Mouse (Mus musculus) cerebellum, postnatal 4 days (tissue): Measurements from ENCODE around the gene Ror1.

Experiments used
- DNase-seq, 2 experiments: peaks; one replicate each; pipeline ENCODE4 v3.0.0; 2022; ENCODE audit warnings: low spot score in 2 of 2, mixed read lengths in 1 of 2

Gene Ror1

DNA sequence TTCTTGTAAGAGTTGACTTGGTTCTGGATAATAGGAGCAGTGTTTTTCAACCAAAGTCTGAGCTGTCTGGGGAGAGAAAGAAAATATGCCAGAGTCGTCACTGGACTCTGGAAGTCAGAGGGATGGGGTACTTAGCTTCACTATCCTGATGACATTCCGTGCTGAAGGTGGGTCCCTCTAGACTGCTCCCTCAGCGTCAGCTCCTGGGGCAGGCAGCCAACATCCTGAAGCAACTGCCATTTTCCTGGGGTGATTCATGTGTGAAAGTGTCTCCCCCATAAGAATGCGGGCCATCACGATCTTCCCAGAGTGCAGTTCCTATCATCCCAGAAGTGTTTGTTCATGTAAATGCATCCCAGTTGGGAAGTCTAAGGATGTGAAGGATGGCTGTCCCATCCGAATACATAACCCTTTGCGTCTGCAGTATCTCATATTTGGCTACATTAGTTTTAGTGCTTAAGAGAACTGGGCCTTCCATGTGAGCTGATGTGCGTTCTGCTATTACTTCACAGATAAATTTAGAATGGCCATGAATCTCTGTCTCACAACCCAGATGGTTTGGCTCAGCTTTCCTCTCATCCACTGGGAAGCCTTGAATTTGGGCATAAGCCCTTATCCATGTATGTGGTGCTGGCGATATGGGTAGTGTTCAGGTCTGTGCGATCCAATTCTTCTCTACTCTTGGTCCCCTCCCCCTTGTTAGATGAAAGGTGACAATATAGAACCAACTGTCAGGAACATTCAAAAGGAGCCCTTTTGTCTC lies 216.4 kb downstream of the Ror1 start:
- DNase-seq = no peak

DNA sequence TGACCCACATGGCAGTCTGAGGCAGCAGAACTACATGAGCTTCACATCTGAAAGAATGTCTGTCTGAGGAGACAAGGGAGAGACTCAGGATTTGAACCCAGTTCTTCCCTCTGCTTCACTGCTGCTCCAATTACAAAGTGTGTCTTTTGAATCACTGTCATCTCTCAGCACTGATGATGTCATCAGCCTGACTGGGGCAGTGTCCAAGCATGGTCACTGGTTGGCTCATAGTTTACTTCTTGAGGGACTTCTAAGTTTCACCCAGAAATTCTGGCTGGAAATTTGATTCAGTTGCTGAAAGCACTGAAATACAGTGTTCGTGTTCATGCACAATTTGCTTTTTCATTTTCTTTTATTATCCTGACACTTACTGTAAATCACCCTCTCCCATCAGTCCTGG lies 219.5 kb downstream of the Ror1 start:
- no peak for DNase-seq

DNA sequence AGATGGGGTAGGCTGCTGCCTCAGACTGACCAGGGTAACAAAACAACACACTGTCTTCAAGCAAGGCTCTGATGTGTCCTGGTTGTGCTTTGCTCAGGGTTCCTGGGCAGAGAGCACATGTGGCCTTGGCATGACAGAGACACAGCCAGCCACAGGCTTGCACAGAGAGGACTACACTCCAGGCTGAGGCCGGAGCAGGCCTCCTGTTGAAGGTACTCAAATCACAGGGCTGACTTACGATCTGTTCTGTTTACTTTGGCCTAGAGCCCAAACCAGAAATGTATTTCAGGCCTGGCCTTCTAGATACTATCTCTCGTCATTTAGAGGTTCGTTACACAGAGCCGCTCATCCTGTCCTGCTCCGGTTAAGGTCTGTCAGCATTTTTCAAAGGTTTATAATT lies 226.2 kb downstream of the Ror1 start:
- DNase-seq = no peak

DNA sequence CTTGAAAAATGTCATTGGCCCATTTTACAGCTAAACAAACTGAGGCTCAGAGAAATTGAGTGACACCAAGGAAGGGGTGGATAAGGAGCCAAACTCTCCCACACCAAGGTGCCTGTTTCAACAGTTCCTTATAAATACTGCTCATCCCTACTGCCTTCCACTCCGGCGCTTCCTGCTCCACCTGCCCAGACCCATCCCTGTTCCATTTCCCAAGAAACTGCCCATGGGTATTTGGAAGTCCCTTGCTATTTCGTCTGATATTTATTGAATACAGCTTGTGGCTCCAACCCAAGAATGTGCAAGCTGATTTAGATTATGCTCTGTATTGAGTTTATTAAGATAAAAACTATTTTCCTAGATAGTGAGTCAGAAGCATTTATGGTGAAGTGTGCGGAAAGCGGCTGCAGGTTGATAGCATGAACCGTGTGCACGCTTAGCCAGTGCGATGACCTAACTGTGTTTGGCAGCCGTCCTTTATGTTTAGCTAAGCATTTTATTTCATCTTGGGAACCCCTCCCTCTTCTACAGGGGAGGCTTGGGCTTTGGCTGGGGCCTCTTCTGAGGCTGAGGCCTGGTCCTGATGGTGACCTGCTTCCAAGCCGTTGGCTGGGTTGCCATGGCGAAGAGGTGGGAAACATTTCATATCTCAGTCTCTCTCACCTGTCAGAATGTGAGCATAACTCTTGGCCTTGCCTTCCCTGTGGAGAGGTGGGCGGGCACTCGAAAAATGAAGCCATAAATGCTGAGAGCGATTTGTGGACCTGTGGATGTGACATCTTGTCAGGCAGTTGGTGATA lies 229.3 kb downstream of the Ror1 start:
- DNase-seq = no peak

DNA sequence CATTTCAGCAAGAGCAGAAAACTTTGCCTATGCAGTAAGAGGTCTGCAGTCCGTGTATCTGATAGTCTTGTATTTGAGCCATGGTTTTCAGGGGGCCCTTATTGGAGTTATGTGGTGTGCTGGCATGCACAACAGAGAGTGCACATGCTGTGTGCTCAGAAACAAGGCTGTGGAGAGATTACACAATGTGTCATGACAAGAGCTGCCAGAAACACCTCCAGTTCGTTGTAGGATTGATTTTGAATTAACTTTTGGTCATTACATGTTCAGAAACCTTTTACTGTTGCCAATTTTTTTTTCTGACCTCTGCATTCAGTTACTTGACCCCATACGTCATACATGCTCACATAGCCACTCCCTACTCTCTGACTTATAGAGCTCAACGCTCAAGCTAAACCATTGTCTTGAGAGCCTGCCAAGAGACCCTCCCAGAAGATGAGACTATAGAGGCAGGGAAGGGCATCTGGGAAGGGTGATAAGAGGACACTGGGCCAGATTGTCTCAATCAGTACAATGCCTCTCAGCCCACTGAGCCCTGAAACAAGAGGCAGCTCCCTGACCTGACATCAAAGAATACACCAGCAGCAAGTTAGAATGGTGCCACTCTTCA lies 232.9 kb downstream of the Ror1 start:
- no peak for DNase-seq

DNA sequence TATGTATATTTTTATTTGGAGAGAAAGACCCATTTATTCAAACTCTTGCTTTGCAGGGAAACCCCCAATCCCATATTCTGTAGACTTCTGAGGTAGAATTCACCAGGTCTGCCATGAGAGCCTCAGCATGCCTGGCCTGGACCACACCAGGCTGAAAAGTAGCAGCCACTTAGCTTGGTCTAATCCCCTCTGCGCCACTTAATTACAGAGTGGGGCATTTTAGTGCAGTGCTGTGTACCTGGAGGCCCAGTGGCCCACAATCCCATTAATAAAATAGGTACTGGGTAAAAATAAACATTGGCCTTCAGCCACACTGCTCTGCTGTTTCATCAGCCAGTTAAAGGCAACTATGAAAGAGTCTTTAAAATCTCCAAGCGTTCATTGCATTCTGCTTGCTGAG lies 239.6 kb downstream of the Ror1 start:
- DNase-seq = no peak

DNA sequence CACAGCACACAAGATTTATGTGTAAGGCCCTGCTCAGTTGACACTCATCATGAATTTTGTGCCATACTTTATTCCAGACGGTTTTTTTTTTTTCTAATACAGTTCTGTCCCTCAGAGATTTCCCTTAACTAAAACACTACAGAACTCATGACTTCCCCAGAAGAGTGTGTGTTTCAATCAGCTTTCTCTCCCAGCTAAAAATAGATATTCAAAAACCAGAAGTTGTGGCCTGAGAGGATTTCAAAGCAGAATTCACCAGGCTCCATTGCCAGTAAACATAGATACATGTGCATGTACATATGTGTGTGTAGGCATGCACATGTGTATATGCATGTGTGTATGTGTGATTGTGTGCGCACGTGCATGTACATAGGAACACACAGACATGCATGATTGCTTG lies 252.2 kb downstream of the Ror1 start:
- DNase-seq = no peak

DNA sequence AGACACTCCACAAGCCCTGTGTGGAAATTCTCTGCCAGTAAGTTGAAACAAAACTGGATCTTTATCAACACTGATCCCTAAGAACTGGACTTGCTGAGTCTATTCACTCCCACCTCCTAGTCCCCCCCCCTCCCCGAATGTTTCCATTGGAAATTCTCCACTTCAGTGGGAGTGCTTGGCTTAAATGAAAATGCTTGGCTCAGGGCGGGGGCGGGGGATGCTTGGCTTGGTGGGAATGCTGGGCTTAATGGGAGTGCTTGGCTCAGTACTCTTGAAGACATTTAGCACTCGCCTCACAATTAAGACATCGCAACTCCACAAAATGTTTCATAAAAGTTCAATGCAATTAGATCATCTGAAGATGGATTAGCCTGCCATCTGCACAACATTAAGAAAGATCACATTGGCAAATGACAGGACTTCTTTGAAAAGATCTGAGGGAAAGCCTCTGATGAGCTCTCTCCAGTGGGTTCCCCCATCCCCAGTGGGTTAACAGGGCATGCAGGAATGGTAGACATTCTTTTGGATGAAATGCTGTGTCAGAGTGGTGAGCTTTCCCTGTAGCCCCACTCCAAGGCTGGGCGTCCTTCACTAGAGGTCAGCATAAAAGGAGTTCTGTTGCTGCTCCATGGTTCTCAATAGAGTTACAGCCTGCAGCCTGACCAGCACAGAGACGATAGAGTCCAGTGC lies 254.7 kb downstream of the Ror1 start:
- DNase-seq = no peak

DNA sequence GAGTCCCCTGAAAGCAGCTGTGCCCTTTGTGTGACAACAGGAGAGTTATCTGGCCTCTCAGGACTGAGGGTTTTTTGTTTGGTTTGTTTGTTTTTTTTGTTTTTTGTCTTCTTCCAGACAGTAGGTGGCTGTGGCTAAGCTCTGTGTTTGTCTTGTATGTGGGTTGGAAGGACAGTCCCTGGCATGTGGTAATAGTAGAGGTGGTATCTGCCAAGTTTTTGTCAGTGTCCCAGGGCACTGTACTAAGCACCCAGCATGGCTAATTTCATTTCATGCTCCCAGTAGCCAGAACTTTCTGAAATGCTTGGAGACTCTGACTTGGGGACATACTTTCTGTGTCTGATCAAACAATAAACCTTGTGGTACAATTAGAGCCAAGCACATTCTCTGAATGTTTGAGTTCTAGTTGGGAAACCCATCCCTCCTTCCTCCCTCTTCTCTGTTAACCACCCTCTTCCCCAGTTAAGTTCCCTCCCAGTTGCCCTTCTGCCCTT lies 256.3 kb downstream of the Ror1 start:
- DNase-seq = no peak

DNA sequence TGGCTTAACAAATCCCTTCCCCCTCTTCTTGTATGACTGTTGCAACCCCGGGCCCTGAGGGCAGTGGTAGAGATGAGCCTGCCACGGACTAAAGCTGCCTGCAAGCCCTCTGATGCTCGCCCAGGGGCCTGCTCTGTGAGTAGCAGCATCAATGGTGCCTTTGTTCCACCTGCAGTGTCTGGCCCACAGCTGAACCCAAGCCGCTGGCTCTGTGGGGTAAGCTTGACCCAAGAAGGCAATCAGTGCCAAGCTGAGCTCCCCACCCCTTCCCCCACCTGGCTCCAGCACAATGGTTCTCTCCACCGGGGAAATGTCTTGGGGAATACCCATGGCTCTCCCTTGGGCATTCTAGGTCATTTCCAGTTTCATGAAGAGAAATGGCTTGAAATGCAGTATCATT lies 260.0 kb downstream of the Ror1 start:
- no peak for DNase-seq

DNA sequence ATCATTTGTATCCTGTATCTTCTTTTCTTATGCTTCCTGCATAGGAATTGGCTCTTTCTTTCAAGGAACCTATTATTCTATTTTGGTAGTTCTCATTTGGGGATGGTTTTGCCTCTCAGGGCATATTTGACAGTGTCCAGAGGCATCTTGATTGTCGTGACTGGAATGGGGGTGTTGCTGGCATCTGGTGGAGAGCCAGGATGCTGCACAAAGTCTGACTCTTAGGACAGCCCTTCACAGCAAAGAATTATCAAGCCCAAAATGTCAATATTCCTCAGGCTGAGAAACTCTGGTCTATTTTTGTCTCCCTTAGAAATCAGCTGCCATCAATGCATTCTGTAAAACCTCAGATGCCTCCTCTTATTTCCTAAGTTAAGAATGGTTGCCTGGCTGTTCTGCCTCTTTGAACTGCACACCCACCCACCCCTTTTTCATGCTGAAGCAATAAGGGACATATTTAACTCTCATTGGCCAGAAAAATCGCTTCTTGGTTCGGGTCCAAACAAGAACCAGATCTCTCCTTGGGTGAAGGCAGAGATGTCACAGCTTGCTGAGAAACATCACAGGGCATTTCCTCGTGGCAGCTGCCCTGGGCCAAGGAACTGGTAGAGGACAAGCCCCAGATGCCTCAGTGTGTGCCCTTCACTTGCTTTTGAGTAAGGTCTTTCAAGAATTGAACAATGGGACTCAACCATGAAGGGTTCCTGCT lies 262.4 kb downstream of the Ror1 start:
- no peak for DNase-seq

DNA sequence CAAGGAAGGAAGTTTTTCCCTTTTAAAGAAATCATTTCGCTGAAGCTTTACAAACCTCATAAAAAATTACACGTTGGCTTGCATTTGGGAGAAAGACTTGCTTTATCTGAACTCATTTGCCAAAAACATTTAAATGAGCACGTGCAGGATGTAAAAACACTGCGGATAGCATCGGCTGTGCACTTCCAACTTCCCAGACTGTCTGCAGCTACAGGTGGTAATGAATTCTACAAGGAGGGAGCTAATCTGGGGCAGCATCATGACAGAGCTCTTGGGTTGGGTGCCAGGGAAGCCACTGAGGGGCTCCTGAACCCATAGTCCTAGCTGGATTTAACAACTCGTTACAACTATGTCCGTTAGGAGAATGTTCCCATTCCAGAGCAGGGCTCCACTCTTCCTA lies 268.1 kb downstream of the Ror1 start:
- no peak for DNase-seq

DNA sequence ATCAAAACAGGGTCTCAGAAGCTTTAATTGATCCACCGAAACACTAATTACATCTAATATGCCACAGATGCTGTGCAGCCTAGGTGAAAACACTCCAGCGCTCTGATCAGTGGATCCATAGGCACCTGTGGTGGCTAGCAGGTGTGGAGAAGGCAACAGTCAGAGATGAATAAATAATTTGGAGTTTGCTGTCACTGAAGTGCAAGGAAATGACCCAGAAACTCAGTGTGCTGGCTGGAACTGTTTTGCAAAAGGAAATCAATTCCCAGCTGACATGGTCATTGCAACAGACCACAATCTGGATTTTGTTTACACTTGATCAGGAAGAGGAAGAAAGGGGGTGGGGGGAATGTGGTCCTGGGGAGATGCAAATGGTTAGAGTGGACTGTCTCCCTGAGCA lies 273.1 kb downstream of the Ror1 start:
- no peak for DNase-seq

DNA sequence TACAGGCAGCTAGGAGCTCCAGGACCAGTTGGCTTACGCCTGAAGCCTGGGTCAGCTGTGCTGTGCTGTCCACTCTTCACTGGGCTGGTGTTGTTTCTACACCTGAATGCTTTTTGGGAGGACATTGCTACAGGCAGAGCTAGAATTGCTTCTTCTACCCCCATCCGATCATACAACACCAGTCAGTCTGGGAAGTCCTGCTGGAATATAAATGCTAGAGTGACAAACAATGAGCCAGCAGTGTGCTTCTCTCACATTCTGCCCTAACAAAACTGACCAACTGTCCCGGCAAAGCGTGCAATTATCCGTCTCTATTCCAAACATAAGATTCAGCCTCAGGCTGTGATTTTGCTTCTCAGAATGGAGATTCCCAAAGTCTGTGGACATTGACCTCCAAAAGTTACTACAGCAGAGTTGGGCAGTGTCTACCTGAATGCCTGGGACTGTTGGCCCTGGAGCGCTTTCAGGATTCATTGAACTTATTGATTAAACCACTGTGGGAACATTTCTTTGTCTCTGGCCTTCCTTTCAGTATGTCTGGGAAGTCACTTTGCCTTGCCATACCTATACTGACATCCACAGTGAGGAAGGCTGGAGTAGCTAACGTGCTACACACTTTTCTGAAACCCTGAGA lies 274.1 kb downstream of the Ror1 start:
- DNase-seq = no peak

DNA sequence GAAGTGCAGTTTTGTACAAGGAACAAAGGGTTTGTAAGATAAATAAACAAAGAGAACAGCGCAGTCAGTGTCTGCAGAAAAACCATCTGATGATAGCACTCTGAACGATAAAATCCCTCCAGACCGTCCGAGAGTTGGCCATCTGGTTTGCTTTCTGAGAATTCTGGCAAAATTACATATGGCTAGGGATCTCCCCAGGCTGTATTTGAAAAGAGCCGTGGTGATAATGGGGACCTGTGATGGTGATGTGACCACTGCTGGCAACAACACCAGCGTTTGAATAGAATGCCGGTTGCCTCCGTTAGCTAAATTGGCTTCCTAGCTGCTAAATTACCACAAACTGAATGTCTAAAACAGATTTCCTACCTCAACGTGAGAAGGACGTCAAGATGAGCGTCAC lies 277.2 kb downstream of the Ror1 start:
- DNase-seq = no peak

DNA sequence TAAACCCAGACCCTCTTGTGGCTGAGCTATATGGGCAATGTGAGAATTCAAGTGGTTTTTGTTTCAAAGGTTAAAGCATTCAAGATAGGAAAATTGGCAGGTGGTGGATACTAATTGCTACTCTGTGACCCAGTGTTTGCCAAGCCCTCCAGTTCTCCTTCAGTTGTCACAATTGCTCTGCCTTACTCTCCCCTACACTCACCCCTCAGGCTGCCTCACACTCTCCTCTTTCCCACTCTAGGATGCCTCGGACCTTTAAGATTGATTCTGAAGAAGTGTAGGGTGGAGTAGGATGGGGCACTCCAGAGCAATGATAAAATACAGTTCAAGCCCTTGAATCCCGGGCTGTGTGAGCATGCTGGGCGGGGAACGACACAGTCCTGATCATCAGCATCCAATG lies 278.2 kb downstream of the Ror1 start:
- DNase-seq = no peak

DNA sequence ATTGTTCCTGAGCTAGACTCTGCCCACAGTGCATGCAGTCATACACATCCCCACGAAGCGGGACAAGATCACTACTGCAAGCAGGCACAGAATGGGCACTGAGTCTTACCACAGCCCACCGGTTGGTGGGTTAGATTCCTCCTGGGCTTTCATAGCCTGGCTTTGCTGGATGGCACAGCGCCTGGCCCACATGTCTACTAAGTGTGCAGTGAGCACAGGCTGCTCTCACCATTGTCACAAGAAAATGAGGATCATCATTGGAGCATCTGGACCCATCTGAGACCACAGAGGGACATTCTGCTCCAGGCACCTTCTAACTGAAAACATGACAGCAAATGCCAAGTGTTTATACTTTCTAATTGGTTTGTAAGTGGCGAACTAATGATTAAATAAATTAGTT lies 279.7 kb downstream of the Ror1 start:
- DNase-seq = no peak

DNA sequence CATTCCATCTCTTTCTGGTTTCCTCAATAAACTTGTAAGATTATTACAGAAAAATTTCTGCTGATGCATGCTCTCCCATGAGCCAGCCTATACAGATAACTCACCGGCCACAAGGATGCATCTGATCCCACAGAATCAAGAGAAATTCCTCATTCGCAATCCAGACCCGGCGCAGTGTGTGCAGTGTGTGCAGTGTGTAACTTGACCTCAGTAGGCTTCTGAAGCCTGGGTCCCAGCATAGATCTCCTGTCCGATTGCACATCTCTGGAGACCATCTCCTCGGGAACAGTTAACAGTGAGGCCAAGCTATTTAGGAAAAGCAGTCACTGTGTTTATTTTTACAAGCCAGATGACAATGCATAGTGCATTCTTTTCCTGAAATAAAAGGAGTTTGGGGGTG lies 280.6 kb downstream of the Ror1 start:
- DNase-seq = no peak

DNA sequence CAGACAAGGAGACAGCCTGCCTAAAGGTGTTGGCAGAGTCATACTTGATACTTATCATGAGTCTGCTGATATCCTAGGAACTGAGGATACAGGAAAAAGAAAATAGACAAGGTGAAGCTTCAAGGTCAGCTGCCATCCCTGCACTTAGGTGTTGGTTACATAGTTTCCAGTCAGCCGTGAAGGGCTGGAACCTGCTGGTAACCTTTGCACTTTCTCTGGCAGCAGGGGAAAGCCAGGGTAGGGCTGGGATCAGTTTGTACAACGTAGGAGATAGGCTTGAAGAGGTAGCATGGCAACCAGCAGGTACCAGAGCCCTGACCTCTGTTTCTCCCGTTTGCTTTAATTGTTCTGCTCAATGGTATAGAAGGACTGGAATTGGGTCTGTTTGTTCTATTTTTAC lies 281.6 kb downstream of the Ror1 start:
- DNase-seq = no peak

DNA sequence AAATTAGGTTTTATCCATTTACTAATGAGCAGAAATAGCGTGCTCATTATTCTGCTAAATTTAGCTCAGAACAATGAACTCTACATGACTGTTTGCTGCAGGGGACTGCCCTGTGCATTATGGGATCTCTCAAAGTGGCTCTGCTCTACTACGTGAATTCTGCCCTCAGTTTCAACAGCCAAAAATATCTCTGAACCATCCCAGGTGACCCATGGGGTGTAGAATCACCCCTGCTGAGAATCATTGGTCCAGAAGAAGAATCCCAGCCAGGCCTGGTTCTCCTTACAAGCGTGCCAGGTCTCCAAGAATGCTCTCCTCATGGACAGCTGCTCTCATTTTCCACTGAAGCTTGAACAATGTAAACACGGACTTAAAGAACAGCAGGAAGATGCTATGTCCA lies 282.4 kb downstream of the Ror1 start:
- no peak for DNase-seq

DNA sequence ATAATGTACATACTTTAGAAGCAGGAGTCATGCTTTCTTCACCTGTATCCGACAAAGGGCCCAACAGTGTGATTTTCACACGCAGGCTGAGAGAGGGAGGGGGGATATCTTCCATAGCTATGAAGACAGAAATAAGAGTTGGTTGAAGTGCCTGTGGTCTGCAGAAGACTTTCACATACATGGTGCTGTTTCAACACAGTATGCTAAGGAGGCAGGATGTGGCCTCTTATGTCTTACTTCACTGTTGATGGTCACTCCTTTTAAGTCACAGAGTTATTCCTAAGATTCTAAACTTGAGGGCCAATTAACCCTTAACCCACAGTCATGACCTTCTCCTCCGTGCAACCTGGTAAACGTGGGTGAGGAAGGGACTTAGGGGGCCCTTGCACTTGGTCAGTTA lies 286.2 kb downstream of the Ror1 start:
- DNase-seq = no peak
